Mouse (Mus musculus) cerebellum, adult 2 months (tissue): ENCODE data around the gene Gpsm2.

Experiments
- CTCF ChIP-seq: fragments of 200-500 bp; IDR thresholded peaks from 2 replicates; pipeline ENCODE4 v1.5.1; 2011; ENCODE audit warnings: low read depth, mild to moderate bottlenecking, control low read depth, low read length, moderate library complexity, borderline replicate concordance; ENCODE audit not compliant: insufficient read depth
- POLR2A ChIP-seq: fragments of 200-500 bp; IDR thresholded peaks from 2 replicates; pipeline ENCODE4 v1.6.1; 2011; ENCODE audit warnings: low read length, control low read depth, borderline replicate concordance; ENCODE audit not compliant: insufficient read depth

DNA sequence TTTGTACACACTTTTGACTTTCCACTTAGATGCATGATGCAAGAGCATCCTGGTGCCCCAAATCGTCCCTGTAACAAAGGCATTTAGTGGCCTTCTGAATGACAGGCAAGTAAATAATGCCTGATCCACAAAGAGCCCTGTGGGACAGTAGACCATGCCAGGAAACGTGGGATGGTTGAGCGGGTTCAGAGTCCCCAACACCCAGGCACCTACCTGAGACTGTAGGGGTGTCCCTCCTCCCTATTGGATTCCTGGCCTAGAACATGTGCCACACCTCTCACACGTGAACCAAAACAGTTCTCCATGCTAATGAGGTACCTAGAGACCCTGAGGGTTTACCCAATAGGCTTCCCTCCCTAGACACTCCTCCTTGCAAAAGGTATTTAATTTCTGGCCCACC, 41.1 kb downstream of the Gpsm2 start:
- TF ChIP-seq CTCF (no peak), POLR2A (no peak)
